Mouse (Mus musculus) small intestine, adult 2 months (tissue): Measurements from ENCODE around the gene Fam166a.
A peak's percentile ranks its signal among the peaks of the same experiment; 100 is the strongest.

ENCODE experiments used
- CTCF ChIP-seq: fragments of 200-500 bp; IDR thresholded peaks from 2 replicates; pipeline ENCODE4 v1.5.1; 2012; ENCODE audit warnings: low read depth, mild to moderate bottlenecking, control low read depth, inconsistent platforms, low read length, moderate library complexity, mixed read lengths; ENCODE audit not compliant: insufficient replicate concordance, insufficient read length; ENCODE audit errors: extremely low read depth
- POLR2A ChIP-seq: fragments of 200-500 bp; IDR thresholded peaks from 2 replicates; pipeline ENCODE4 v1.6.1; 2012; ENCODE audit warnings: low read depth, mild to moderate bottlenecking, control low read depth, inconsistent platforms, low read length, moderate library complexity

DNA sequence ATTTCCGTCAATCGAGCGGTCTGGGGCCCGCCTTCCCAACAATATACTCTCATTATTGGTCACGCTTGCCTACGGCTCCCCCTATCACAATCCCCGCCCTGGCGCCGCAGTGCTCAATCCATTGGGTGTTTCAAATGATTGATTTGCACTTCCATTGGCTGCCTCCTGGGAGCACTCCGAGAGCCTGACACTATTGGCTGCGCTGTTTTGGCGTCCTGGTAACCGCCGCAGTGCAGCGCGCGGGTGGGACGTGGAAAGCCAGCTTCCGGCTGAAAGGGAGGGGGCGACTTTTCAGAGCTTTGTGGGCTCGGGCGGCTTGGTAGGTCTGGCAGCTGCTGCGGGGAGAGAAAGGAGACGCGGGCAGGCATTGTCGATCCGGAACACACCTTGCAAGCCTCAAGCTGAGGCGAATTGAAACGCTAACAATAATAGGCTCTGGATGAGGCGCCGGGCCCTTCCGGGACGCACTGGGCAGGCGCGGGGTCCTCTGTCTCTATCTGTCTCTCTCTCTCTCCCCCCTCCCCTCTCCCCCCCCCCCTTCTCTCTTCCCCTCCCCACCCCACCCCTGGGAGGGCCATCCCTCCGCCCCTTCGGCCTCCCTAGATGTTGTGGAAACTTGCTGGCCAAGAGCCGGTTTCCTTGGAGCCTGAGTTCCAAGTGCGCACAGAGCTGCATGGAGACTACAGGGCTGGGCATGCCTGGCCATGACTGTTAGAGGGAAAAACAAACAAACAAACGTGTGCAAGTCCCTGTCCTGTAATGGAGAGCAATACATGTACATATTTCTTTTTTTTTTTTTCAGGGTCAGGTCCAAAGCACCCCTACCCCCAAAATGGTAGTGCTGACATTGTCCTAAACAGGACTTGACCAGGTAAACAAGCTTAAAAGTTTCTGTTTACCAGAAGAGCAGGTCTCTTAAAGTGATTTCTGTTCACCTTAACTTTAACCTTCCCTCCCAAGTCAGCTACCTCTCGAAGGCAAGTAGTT, 6.5 kb downstream of the Fam166a start:
- no peak for TF ChIP-seq CTCF
- peak; percentile 53 for TF ChIP-seq POLR2A
